Mouse (Mus musculus) olfactory bulb, adult 2 months (tissue): ENCODE data around the gene Specc1l. TPM values are rescaled to one million over a fixed set of nuclear protein-coding genes. Genes with fewer than 3 reads are reported as not detected.

Experiments used
- H3K27ac ChIP-seq: fragments of 200-500 bp; 2 replicates; pipeline ENCODE4 v1.5.1; 2012; ENCODE audit warnings: low read depth, low read length; ENCODE audit not compliant: insufficient read depth
- H3K4me1 ChIP-seq: fragments of 200-500 bp; 2 replicates; pipeline ENCODE4 v1.6.1; 2012; ENCODE audit warnings: low read length; ENCODE audit not compliant: control insufficient read depth, insufficient read depth
- H3K4me3 ChIP-seq: fragments of 200-500 bp; 2 replicates; pipeline ENCODE4 v1.5.1; 2012; ENCODE audit warnings: mild to moderate bottlenecking, low read depth, low read length, moderate library complexity; ENCODE audit not compliant: insufficient read depth
- CTCF ChIP-seq: fragments of 200-500 bp; IDR thresholded peaks from 2 replicates; pipeline ENCODE4 v1.5.1; 2012; ENCODE audit warnings: low read depth, mild to moderate bottlenecking, low read length, moderate library complexity; ENCODE audit not compliant: insufficient read depth
- POLR2A ChIP-seq: fragments of 200-500 bp; IDR thresholded peaks from 2 replicates; pipeline ENCODE4 v1.6.1; 2012; ENCODE audit warnings: mild to moderate bottlenecking, low read depth, low read length, moderate library complexity; ENCODE audit not compliant: insufficient read depth
- WGBS: fragments of 180-500 bp; shearing (Covaris S2); methylation state at CpG from one replicate; pipeline ENCODE4 v1.1.7; 2018; 5-methylcytosine and 5-hydroxymethylcytosine counted together
- polyA plus RNA-seq: library from polyadenylated mRNA; stranded (reverse); fragments of >200 nt; gene quantifications from 2 replicates; pipeline ENCODE4 v1.2.4, GENCODE M21; 2012; ENCODE audit warnings: low replicate concordance; ENCODE audit not compliant: missing spikeins, insufficient read depth, insufficient read length

Specc1l gene
- polyA plus RNA-seq, 1 experiment = not detected

GRCm38 (mm10) chr10:75184826-75185225 lies 27.0 kb upstream of the Specc1l start:
- WGBS = 86% methylated on average over 9 of the region's 9 CpGs
- Histone ChIP-seq H3K4me3 (no peak overlapping the region), H3K4me1 (no peaks in the 10 kb centered on the region; the same call in 1 of the 2 replicates), H3K27ac (no peak overlapping the region)
- no peak for TF ChIP-seq POLR2A
- TF ChIP-seq CTCF = no peak

- TF ChIP-seq CTCF = no peak
- no peak for TF ChIP-seq POLR2A
- 39% methylated on average over 6 of the region's 6 CpGs for WGBS
- H3K4me3 ChIP-seq = no peak overlapping the region
- H3K27ac ChIP-seq = no peak overlapping the region
- no peaks in the 10 kb centered on the region; the same call in 1 of the 2 replicates for H3K4me1 ChIP-seq
Measured at GRCm38 (mm10) chr10:75186551-75186950, 25.3 kb upstream of the Specc1l start.

GRCm38 (mm10) chr10:75187366-75188056 lies 24.4 kb upstream of the Specc1l start:
- 76% methylated on average over 8 of the region's 8 CpGs for WGBS
- Histone ChIP-seq H3K4me1 (no peaks in the 10 kb centered on the region; the same call in 1 of the 2 replicates), H3K4me3 (no peak overlapping the region), H3K27ac (no peak overlapping the region)
- no peak for TF ChIP-seq POLR2A
- no peak for TF ChIP-seq CTCF

- Histone ChIP-seq H3K27ac (no peak overlapping the region), H3K4me1 (no peaks in the 10 kb centered on the region), H3K4me3 (no peak overlapping the region)
- TF ChIP-seq CTCF = no peak
- TF ChIP-seq POLR2A = no peak
- WGBS = 58% methylated on average over 7 of the region's 7 CpGs
Measured at GRCm38 (mm10) chr10:75191647-75192046, 20.2 kb upstream of the Specc1l start.

GRCm38 (mm10) chr10:75197817-75198216 lies 14.1 kb upstream of the Specc1l start:
- no peak overlapping the region for H3K27ac ChIP-seq
- no peak for TF ChIP-seq CTCF
- no peak for TF ChIP-seq POLR2A
- H3K4me1 ChIP-seq = no peaks in the 10 kb centered on the region
- whole genome bisulfite sequencing = 93% methylated on average over 1 of the region's 1 CpGs
- no peak overlapping the region for H3K4me3 ChIP-seq

GRCm38 (mm10) chr10:75200733-75201132 lies 11.1 kb upstream of the Specc1l start:
- WGBS = 90% methylated on average over 1 of the region's 1 CpGs

GRCm38 (mm10) chr10:75206192-75206591 lies 5.7 kb upstream of the Specc1l start:
- Histone ChIP-seq H3K4me3 (no peak overlapping the region), H3K4me1 (no peaks in the 10 kb centered on the region), H3K27ac (no peak overlapping the region)
- 49% methylated on average over 4 of the region's 4 CpGs for WGBS
- TF ChIP-seq POLR2A (no peak), CTCF (no peak)

More at GRCm38 (mm10) chr10:75200733-75201132, 11.1 kb upstream of the Specc1l start:
- TF ChIP-seq CTCF (no peak), POLR2A (no peak)
- Histone ChIP-seq H3K4me3 (no peak overlapping the region), H3K27ac (no peak overlapping the region), H3K4me1 (no peaks in the 10 kb centered on the region)

GRCm38 (mm10) chr10:75210841-75211240 lies 1.0 kb upstream of the Specc1l start:
- Histone ChIP-seq H3K27ac (no peak overlapping the region), H3K4me1 (no peaks in the 10 kb centered on the region), H3K4me3 (no peak overlapping the region)
- TF ChIP-seq CTCF (no peak), POLR2A (no peak)
- WGBS = 88% methylated on average over 3 of the region's 3 CpGs

- Histone ChIP-seq H3K4me3 (peak overlapping the region; percentile 37; the same call in 1 of the 2 replicates), H3K4me1 (no peaks in the 10 kb centered on the region), H3K27ac (no peak overlapping the region)
- TF ChIP-seq CTCF (no peak), POLR2A (no peak)
- whole genome bisulfite sequencing = 5% methylated on average over 7 of the region's 7 CpGs
Measured at GRCm38 (mm10) chr10:75212981-75213380, 1.1 kb downstream of the Specc1l start.
